Mouse (Mus musculus): ENCODE measurements at regions not wholly inside any gene's neighbourhood (a gene's known extent, or its start where the extent isn't known, plus 50 kb on each side); places are given as distances from the start of the nearest gene placed in this dataset.
A peak's percentile ranks its signal among the peaks of the same experiment; 100 is the strongest.

DNA sequence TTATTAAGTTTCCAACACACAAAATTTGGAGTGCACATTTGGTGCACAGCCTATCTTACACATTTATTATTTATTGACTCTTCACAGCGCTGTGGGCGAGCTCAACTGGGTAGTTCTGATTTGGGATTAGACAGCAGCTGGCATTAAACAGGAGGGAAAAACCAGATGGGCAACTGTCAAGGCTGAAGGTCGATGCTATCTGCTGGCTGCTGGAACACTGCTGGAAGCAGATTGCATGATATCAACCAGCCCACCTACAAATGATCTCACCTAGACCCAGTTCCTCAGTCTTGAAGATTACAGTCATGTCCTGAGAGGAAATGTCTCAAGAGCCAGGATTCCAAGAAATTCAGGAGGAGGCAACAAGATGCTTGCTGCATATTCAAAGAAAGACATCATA is 91.0 kb upstream of the Arid1b start:
- Histone ChIP-seq H3K9me3 (ENCODE audit: control insufficient read depth, low read length) (no peaks in the 10 kb centered on the region), H3K27ac (ENCODE audit: low read depth, low read length) (no peak overlapping the region), H3K9ac (ENCODE audit: low read depth, low read length) (no peak overlapping the region), H3K36me3 (ENCODE audit: control insufficient read depth, insufficient read depth, low read length) (no peaks in the 10 kb centered on the region), H3K4me1 (ENCODE audit: control insufficient read depth, insufficient read depth, low read length) (no peaks in the 10 kb centered on the region), H3K4me2 (replicated peaks; ENCODE audit: low read depth, low read length) (no peak overlapping the region), H3K4me3 (ENCODE audit: low read length) (no peak overlapping the region), H3K27me3 (ENCODE audit: control insufficient read depth, insufficient read depth, low read length) (no peaks in the 10 kb centered on the region)
- no peak for ATAC-seq (ENCODE audit: low FRiP score, low TSS enrichment)
- 81% methylated on average over 3 of the region's 3 CpGs for WGBS

- H3K27me3 ChIP-seq (ENCODE audit: control insufficient read depth, insufficient read depth, low read length), result no peaks in the 10 kb centered on the region
- no peak overlapping the region for H3K9ac ChIP-seq (ENCODE audit: low read depth, low read length)
- no peaks in the 10 kb centered on the region for H3K36me3 ChIP-seq (ENCODE audit: control insufficient read depth, insufficient read depth, low read length)
- no peak for ATAC-seq (ENCODE audit: low FRiP score, low TSS enrichment)
- peak overlapping the region; percentile 99; the same call in 1 of the 2 replicates for H3K27ac ChIP-seq (ENCODE audit: low read depth, low read length)
- no peak overlapping the region for H3K4me2 ChIP-seq (replicated peaks; ENCODE audit: low read depth, low read length)
- no peaks in the 10 kb centered on the region for H3K9me3 ChIP-seq (ENCODE audit: control insufficient read depth, low read length)
- WGBS, result 37% methylated on average over 3 of the region's 3 CpGs
- no peak overlapping the region for H3K4me3 ChIP-seq (ENCODE audit: low read length)
- H3K4me1 ChIP-seq (ENCODE audit: control insufficient read depth, insufficient read depth, low read length), result no peaks in the 10 kb centered on the region
Measured at GRCm38 (mm10) chr17:4906504-4906903, 87.6 kb upstream of the Arid1b start.

- Histone ChIP-seq H3K4me2 (replicated peaks; ENCODE audit: low read depth, low read length) (peak overlapping the region; percentile 58), H3K9ac (ENCODE audit: low read depth, low read length) (peak overlapping the region; percentile 70), H3K36me3 (ENCODE audit: control insufficient read depth, insufficient read depth, low read length) (no peaks in the 10 kb centered on the region), H3K4me3 (ENCODE audit: low read length) (peak overlapping the region; percentile 51), H3K27me3 (ENCODE audit: control insufficient read depth, insufficient read depth, low read length) (no peaks in the 10 kb centered on the region), H3K4me1 (ENCODE audit: control insufficient read depth, insufficient read depth, low read length) (no peaks in the 10 kb centered on the region), H3K27ac (ENCODE audit: low read depth, low read length) (peak overlapping the region; percentile 99), H3K9me3 (ENCODE audit: control insufficient read depth, low read length) (no peaks in the 10 kb centered on the region)
- ATAC-seq (ENCODE audit: low FRiP score, low TSS enrichment), result peak; percentile 68
- 2% methylated on average over 14 of the region's 14 CpGs for WGBS
Measured at GRCm38 (mm10) chr17:4907181-4907752, 86.9 kb upstream of the Arid1b start.

DNA sequence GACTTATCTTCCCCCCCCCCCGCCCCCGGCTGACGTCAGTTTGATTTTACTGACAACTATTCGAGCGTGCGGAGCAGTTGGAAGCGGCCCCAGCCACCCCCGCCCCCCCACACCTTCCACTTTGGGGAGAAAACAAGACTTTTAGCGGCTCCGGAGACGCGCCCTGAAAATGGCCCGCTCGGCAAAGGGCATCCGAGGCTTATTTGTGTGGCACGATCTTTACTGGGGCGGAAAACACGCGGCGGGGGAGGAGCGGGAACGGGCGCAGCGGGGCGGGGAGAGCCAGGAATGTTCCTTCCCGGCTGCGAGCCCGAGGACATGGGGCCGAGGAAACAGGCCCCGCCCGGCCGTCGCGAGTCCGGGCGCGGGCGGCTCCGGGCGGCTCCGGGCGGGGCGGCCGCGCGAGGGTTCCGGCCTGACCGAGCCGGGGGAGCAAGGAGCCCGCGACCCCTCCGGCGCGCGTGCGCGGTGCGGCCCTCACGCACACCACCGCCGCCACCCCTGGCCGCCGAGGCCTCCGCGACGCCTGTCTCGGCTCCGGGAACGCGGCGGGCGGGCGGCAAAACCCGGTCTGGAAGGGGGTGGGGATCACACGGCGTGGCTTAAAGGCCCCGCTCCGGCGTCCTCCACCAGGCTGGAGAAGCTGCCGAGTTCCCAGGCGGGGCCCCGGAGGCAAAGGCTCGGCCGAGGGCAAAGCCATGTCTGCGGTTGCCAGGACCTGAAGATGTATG is 86.1 kb upstream of the Arid1b start:
- Histone ChIP-seq H3K36me3 (ENCODE audit: control insufficient read depth, insufficient read depth, low read length) (no peaks in the 10 kb centered on the region), H3K27ac (ENCODE audit: low read depth, low read length) (peak overlapping the region; percentile 99), H3K4me3 (ENCODE audit: low read length) (peak overlapping the region; percentile 51), H3K27me3 (ENCODE audit: control insufficient read depth, insufficient read depth, low read length) (no peaks in the 10 kb centered on the region), H3K4me1 (ENCODE audit: control insufficient read depth, insufficient read depth, low read length) (no peaks in the 10 kb centered on the region), H3K9me3 (ENCODE audit: control insufficient read depth, low read length) (no peaks in the 10 kb centered on the region), H3K4me2 (replicated peaks; ENCODE audit: low read depth, low read length) (peak overlapping the region; percentile 58), H3K9ac (ENCODE audit: low read depth, low read length) (peak overlapping the region; percentile 70)
- under 1% methylated on average over 62 of the region's 85 CpGs for WGBS
- peak; percentile 96 for ATAC-seq (ENCODE audit: low FRiP score, low TSS enrichment)

DNA sequence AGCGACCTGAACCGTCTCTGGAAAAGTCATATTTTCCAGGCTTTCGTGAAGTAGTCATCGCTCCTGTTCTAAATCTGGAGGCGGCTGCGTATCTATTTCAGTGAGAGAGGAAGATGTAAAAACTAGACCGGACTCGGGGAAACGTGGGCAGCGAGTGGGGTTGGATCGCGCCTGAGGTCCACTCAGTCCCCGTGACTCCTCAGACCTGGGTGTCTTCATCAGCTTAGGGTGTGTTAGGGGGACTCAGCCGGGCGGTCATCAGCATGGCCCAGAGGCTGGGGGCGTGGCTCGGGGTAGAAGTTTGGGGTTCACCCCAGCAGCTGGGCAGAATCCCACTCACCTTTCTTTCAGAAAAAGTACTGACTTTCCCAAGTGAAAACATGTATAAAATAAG is 85.6 kb upstream of the Arid1b start:
- H3K27ac ChIP-seq (ENCODE audit: low read depth, low read length), result peak overlapping the region; percentile 99
- H3K9me3 ChIP-seq (ENCODE audit: control insufficient read depth, low read length), result no peaks in the 10 kb centered on the region
- peak overlapping the region; percentile 51 for H3K4me3 ChIP-seq (ENCODE audit: low read length)
- H3K36me3 ChIP-seq (ENCODE audit: control insufficient read depth, insufficient read depth, low read length), result no peaks in the 10 kb centered on the region
- peak; percentile 43 for ATAC-seq (ENCODE audit: low FRiP score, low TSS enrichment)
- WGBS, result 1% methylated on average over 17 of the region's 17 CpGs
- H3K4me2 ChIP-seq (replicated peaks; ENCODE audit: low read depth, low read length), result peak overlapping the region; percentile 58
- H3K27me3 ChIP-seq (ENCODE audit: control insufficient read depth, insufficient read depth, low read length), result no peaks in the 10 kb centered on the region
- peak overlapping the region; percentile 70 for H3K9ac ChIP-seq (ENCODE audit: low read depth, low read length)
- no peaks in the 10 kb centered on the region for H3K4me1 ChIP-seq (ENCODE audit: control insufficient read depth, insufficient read depth, low read length)

- WGBS, result 86% methylated on average over 5 of the region's 5 CpGs
- H3K36me3 ChIP-seq (ENCODE audit: control insufficient read depth, insufficient read depth, low read length), result no peaks in the 10 kb centered on the region
- H3K4me2 ChIP-seq (replicated peaks; ENCODE audit: low read depth, low read length), result no peak overlapping the region
- no peaks in the 10 kb centered on the region for H3K4me1 ChIP-seq (ENCODE audit: control insufficient read depth, insufficient read depth, low read length)
- no peak overlapping the region for H3K4me3 ChIP-seq (ENCODE audit: low read length)
- H3K9me3 ChIP-seq (ENCODE audit: control insufficient read depth, low read length), result no peaks in the 10 kb centered on the region
- no peak overlapping the region for H3K27ac ChIP-seq (ENCODE audit: low read depth, low read length)
- no peak for ATAC-seq (ENCODE audit: low FRiP score, low TSS enrichment)
- no peak overlapping the region for H3K9ac ChIP-seq (ENCODE audit: low read depth, low read length)
- H3K27me3 ChIP-seq (ENCODE audit: control insufficient read depth, insufficient read depth, low read length), result no peaks in the 10 kb centered on the region
Measured at GRCm38 (mm10) chr17:4910182-4910581, 84.0 kb upstream of the Arid1b start.

DNA sequence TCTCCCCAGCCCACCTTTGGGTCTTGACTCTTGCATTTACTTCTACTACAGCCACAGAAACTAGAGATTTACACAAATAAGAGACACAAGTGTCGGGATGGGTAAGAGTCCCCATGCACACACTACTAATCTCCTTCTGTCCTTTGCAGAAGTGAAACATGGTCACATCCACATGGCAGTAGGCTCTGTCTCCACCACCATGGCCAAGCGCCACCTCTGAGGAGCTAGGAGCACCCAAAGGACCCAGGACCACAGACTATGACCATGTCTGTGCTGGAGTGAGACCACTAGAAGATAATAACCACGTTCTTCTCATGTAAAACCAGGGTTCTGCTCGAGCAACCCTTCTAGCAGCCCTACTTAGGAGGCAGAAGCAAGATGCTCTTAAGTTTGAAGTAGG is 81.1 kb upstream of the Arid1b start:
- no peaks in the 10 kb centered on the region for H3K36me3 ChIP-seq (ENCODE audit: control insufficient read depth, insufficient read depth, low read length)
- H3K4me2 ChIP-seq (replicated peaks; ENCODE audit: low read depth, low read length), result no peak overlapping the region
- no peak overlapping the region for H3K27ac ChIP-seq (ENCODE audit: low read depth, low read length)
- ATAC-seq (ENCODE audit: low FRiP score, low TSS enrichment), result no peak
- no peak overlapping the region for H3K9ac ChIP-seq (ENCODE audit: low read depth, low read length)
- H3K9me3 ChIP-seq (ENCODE audit: control insufficient read depth, low read length), result no peaks in the 10 kb centered on the region
- H3K4me1 ChIP-seq (ENCODE audit: control insufficient read depth, insufficient read depth, low read length), result no peaks in the 10 kb centered on the region
- no peaks in the 10 kb centered on the region for H3K27me3 ChIP-seq (ENCODE audit: control insufficient read depth, insufficient read depth, low read length)
- H3K4me3 ChIP-seq (ENCODE audit: low read length), result no peak overlapping the region
- 83% methylated on average over 4 of the region's 4 CpGs for WGBS

DNA sequence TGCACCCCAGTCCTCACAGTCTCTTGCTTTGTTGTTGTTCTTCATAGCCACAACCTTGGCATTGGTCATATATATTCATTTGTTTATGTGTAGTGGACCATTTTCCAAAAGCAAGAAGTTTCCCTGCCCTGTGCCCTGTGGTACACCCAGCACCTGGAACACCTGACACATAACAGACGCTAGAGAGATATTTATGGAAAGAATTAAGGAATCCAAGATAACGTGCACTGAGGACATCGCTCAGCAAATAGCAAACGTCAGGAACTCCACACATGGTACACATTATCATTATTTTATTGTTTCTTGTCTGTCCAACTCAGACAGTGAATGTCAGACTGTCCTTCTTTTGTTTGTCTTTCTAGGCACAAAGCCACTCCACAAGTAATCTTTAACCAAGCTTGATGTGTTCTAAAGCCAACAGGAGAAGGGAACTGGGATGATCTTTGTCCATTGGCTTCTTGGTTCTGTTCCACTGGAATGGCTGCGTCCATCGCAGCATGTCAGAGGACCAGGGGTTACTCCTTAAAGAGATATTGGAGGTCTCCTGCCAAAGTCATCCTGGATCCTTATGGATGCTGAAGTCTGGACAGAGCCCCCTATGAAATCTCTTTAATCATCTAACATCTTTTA is 74.2 kb upstream of the Arid1b start:
- ATAC-seq (ENCODE audit: low FRiP score, low TSS enrichment), result no peak
- Histone ChIP-seq H3K9ac (ENCODE audit: low read depth, low read length) (no peak overlapping the region), H3K27me3 (ENCODE audit: control insufficient read depth, insufficient read depth, low read length) (no peaks in the 10 kb centered on the region), H3K27ac (ENCODE audit: low read depth, low read length) (no peak overlapping the region), H3K4me1 (ENCODE audit: control insufficient read depth, insufficient read depth, low read length) (no peaks in the 10 kb centered on the region), H3K4me2 (replicated peaks; ENCODE audit: low read depth, low read length) (no peak overlapping the region), H3K4me3 (ENCODE audit: low read length) (no peak overlapping the region), H3K36me3 (ENCODE audit: control insufficient read depth, insufficient read depth, low read length) (no peaks in the 10 kb centered on the region), H3K9me3 (ENCODE audit: control insufficient read depth, low read length) (no peaks in the 10 kb centered on the region)
- 81% methylated on average over 6 of the region's 6 CpGs for WGBS

GRCm38 (mm10) chr17:4921121-4921520 is 73.0 kb upstream of the Arid1b start:
- H3K27me3 ChIP-seq (ENCODE audit: control insufficient read depth, insufficient read depth, low read length), result no peaks in the 10 kb centered on the region
- no peak overlapping the region for H3K9ac ChIP-seq (ENCODE audit: low read depth, low read length)
- WGBS, result 78% methylated on average over 7 of the region's 7 CpGs
- no peaks in the 10 kb centered on the region for H3K9me3 ChIP-seq (ENCODE audit: control insufficient read depth, low read length)
- no peak for ATAC-seq (ENCODE audit: low FRiP score, low TSS enrichment)
- no peaks in the 10 kb centered on the region for H3K36me3 ChIP-seq (ENCODE audit: control insufficient read depth, insufficient read depth, low read length)
- no peak overlapping the region for H3K4me3 ChIP-seq (ENCODE audit: low read length)
- no peak overlapping the region for H3K4me2 ChIP-seq (replicated peaks; ENCODE audit: low read depth, low read length)
- H3K27ac ChIP-seq (ENCODE audit: low read depth, low read length), result no peak overlapping the region
- H3K4me1 ChIP-seq (ENCODE audit: control insufficient read depth, insufficient read depth, low read length), result no peaks in the 10 kb centered on the region
